Mouse (Mus musculus) intestine, embryonic 16.5 days (tissue): Measurements from ENCODE around the gene Dtymk. TPM values are rescaled to one million over a fixed set of nuclear protein-coding genes. Genes with fewer than 3 reads are reported as not detected.

ENCODE experiments used
- ATAC-seq: fragments of 200-750 bp; cut with Nextera tagmentation; 2 replicates; pipeline ENCODE4 v1.8.0; 2017; ENCODE audit warnings: moderate TSS enrichment, moderate library complexity
- H3K27ac ChIP-seq: fragments of 300-500 bp; sonication (generic); 2 replicates; pipeline ENCODE4 v1.5.1; 2014; ENCODE audit warnings: mild to moderate bottlenecking, low read length
- H3K27me3 ChIP-seq: fragments of 300-500 bp; sonication (generic); replicated peaks from 2 replicates; pipeline ENCODE4 v1.6.1; 2014; ENCODE audit warnings: low read length, control low read depth, mixed read lengths; ENCODE audit not compliant: control insufficient read depth, insufficient read depth
- H3K36me3 ChIP-seq: fragments of 300-500 bp; sonication (generic); 2 replicates; pipeline ENCODE4 v1.6.1; 2014; ENCODE audit warnings: low read length, control low read depth; ENCODE audit not compliant: control insufficient read depth, insufficient read depth
- H3K4me1 ChIP-seq: fragments of 300-500 bp; sonication (generic); 2 replicates; pipeline ENCODE4 v1.6.1; 2014; ENCODE audit warnings: low read length, control low read depth, mixed read lengths; ENCODE audit not compliant: control insufficient read depth, insufficient read depth
- H3K4me2 ChIP-seq: fragments of 300-500 bp; sonication (generic); 2 replicates; pipeline ENCODE4 v1.6.1; 2014; ENCODE audit warnings: low read depth, low read length, control low read depth
- H3K4me3 ChIP-seq: fragments of 300-500 bp; sonication (generic); 2 replicates; pipeline ENCODE4 v1.5.1; 2014; ENCODE audit warnings: mild to moderate bottlenecking, low read length
- H3K9ac ChIP-seq: fragments of 300-500 bp; sonication (generic); 2 replicates; pipeline ENCODE4 v1.6.1; 2014; ENCODE audit warnings: low read depth, low read length
- H3K9me3 ChIP-seq: fragments of 300-500 bp; sonication (generic); 2 replicates; pipeline ENCODE4 v1.6.1; 2016; ENCODE audit warnings: low read length, control low read depth; ENCODE audit not compliant: control insufficient read depth
- WGBS: fragments of 180-500 bp; shearing (Covaris S2); extraction: QIAGEN DNeasy Blood & Tissue Kit; methylation state at CpG from one replicate; pipeline ENCODE4 v1.1.7; 2014; 5-methylcytosine and 5-hydroxymethylcytosine counted together
- polyA plus RNA-seq: library from polyadenylated mRNA; unstranded; fragments of >200 nt; fragmentation: Nextera tagmentation; extraction: Ambion mirVana; gene quantifications from 2 replicates; pipeline ENCODE4 v1.2.1, GENCODE M21; 2015

The Dtymk gene
- polyA plus RNA-seq, 1 experiment from 2014 or later: 191 TPM

- 86% methylated on average over 4 of the region's 4 CpGs for WGBS
- Histone ChIP-seq H3K27me3 (no peaks in the 10 kb centered on the region), H3K4me2 (no peak overlapping the region), H3K27ac (no peak overlapping the region), H3K9me3 (no peaks in the 10 kb centered on the region), H3K36me3 (peaks cover 25% of the 10 kb centered on the region), H3K4me3 (no peak overlapping the region), H3K4me1 (peaks cover 17% of the 10 kb centered on the region), H3K9ac (no peak overlapping the region)
- ATAC-seq: no peak
Measured at GRCm38 (mm10) chr1:93808871-93809270, 7.1 kb upstream of the Dtymk start.

DNA sequence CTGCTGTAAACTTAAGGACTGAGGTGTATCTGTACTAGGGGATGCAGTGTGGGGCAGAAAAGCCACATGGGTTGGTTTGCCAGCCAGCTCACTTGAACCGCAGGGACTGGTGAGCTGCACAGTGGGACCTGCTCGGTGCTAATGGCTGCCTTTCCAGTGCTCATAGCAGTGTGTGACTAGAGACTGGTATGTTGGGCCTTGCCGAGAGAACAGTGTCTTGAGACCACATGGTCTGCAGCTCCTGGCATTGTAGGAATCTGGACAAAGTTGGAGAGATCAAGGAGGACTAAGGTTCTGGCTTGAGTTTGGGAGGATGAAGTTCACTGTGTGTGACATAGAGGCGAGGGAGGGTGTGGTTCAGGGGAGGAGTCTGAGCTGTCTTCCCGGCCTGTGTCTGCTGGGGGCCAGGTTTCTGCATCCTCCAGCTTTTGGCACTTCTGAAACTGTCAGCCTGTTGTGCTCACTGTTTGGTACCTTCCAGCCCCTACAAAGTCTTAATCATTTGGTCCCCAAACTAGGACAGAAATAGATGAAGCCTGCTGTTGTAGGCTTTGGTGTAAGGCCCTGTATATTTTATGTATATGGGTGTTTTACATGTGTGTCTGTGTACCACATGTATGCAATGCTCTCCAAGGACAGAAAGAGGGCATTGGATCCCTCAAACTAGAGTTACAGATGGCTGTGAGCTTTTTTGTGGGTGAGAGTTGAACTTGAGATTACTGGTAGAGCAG, 3.7 kb upstream of the Dtymk start:
- Histone ChIP-seq H3K9me3 (no peaks in the 10 kb centered on the region), H3K4me1 (peaks cover 30% of the 10 kb centered on the region), H3K4me2 (peak overlapping the region; percentile 88), H3K27me3 (no peaks in the 10 kb centered on the region), H3K9ac (peak overlapping the region; percentile 95), H3K4me3 (no peak overlapping the region), H3K27ac (no peak overlapping the region), H3K36me3 (peaks cover 10% of the 10 kb centered on the region; the same call in 1 of the 2 replicates)
- WGBS: 58% methylated on average over 5 of the region's 5 CpGs
- ATAC-seq: no peak

DNA sequence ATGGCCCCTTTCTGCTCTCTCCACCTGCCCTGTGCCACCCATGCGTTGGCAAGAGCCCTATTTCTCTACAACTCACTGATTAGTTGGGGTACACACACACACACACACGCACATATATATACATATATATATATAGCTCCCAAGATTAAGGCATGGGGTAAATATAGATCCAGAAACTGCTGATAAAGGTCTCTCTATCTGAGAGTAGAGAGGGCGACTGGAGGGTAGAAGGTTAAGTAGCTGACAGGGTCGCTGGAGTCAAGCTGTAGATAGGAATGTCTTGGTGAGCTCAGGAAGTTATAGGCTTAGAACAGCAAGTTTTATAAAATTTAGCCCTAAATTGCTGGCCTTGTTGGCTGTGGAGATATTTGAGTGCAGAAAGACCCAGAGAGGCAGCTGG, 3.1 kb upstream of the Dtymk start:
- ATAC-seq: no peak
- WGBS: 60% methylated on average over 4 of the region's 4 CpGs
- Histone ChIP-seq H3K27me3 (no peaks in the 10 kb centered on the region), H3K9ac (peak overlapping the region; percentile 95), H3K4me3 (peak overlapping the region; percentile 83), H3K4me2 (peak overlapping the region; percentile 88), H3K36me3 (peaks cover 10% of the 10 kb centered on the region; the same call in 1 of the 2 replicates), H3K4me1 (peaks cover 30% of the 10 kb centered on the region), H3K9me3 (no peaks in the 10 kb centered on the region), H3K27ac (peak overlapping the region; percentile 98; the same call in 1 of the 2 replicates)

DNA sequence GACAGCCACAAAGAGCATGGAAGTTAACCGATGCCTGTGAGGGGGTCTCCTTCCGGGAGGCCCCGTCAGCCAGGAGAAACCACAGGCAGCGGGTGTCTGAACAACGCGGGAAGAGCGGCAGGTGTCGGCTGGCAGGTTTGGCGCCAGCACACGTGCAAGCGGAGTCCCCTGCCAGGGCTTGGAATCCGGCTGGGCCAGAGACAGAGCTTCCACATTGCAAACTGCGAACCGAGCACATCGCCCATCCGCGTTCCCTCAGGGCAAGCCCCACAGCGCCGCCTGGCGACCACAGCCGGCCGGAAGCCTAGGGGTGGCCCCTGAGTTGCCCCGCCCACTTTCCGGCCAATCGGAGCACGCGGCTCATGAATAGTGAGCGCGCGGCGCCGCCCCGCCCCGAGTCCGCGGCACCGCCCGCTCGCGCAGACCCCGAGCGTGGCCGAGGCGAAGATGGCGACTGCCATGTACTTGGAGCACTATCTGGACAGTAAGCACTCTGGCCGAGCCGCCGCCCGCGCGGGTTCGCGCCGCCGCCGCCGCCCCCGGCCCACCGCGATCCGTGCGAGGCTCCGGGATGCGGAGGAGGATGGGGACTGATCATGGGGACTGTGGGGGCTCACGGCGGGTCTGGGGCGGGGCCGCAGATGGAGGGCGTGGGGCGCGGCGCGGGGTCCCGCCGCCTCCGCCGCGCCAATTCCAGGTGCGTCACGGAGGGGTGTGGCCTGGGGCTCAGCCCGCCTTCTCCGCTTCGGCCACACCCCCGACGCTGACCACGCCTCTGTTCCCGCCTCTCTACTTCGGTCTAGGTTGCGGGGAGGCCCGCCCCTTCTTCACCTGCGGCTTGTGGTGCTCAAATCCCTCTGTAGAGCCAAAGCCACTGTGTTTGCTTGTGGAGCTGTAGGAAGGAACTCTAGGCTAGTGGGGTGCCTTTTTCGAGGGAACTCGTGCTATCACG, 2.1 kb upstream of the Dtymk start, which contains the start of gene Ing5:
Ing5 (plus strand) TSS at position 410 of the 952 bp plus-strand sequence.
- Histone ChIP-seq H3K4me1 (peaks cover 30% of the 10 kb centered on the region), H3K9me3 (no peaks in the 10 kb centered on the region), H3K27ac (peak within 1 kb of the TSS; percentile 98), H3K36me3 (peaks cover 10% of the 10 kb centered on the region; the same call in 1 of the 2 replicates), H3K4me2 (peak within 1 kb of the TSS; percentile 93), H3K27me3 (no peaks in the 10 kb centered on the region), H3K9ac (peak within 1 kb of the TSS; percentile 95), H3K4me3 (peak within 1 kb of the TSS; percentile 83)
- ATAC-seq: peak; percentile 93
- under 1% methylated on average over 88 of the region's 94 CpGs for WGBS

DNA sequence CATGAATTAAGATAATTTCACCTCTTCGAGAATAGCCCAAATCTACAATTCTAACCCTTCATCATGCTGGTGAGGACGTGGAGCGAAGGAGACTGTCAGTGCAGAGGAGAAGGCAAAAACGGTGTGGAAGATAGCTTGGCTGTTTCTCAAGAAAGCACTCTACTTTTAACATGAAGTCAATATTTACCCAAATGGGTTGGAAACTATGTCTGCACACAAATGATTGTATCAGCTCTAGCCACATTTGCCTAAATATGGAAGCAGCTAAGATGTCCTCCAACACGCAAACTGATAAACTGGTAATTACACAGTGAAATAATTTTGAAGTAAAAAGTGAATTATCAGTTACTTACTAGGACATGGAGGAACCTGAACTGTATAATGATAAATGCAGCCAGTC, 1.0 kb upstream of the Dtymk start:
- no peak for ATAC-seq
- Histone ChIP-seq H3K27ac (no peak overlapping the region), H3K4me2 (peak overlapping the region; percentile 93; the same call in 1 of the 2 replicates), H3K9me3 (no peaks in the 10 kb centered on the region), H3K36me3 (peaks cover 8% of the 10 kb centered on the region; the same call in 1 of the 2 replicates), H3K27me3 (no peaks in the 10 kb centered on the region), H3K4me1 (peaks cover 30% of the 10 kb centered on the region), H3K9ac (no peak overlapping the region), H3K4me3 (no peak overlapping the region)
- 79% methylated on average over 5 of the region's 5 CpGs for WGBS

DNA sequence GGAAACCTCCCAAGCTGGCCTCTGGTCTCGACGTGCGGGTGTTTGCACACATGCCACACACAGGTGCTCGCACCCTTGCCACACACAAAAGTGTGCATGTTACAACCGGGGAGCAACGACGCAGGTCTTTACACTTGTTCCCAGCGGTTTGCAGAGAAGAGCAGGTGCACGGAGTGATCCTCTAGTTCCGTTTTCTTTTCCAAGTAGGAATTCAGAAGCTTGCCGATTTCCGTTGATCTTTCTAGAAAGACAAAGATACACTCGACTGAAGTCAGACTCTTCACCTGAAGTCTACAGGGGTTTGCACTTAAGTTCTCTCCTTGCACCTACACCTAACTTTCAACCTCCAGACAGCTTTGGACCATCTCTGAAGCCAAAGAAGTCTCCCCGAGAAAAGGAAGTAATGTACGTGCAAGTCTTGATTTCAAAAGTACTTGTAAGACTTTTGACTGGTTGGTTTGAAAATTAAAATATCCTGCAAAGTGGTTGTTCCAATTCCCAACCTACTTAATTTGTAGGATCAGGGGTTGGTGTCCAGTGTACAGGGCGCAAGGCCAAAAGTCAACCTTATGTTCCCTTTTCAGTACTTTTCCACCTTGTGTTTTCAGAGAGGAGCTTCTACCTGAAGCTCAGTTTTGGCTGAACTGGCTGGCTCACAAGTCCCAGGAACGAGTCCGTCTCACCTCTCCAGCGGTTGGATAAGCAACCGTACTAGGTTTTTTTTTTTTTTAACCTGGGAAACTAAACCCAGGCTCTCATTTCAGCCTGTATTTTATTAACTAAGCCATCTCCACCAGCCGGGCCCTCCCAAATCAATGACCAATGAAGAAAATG, 847 bp downstream of the Dtymk start:
- WGBS: 71% methylated on average over 21 of the region's 21 CpGs
- Histone ChIP-seq H3K4me3 (peak overlapping the region; percentile 84), H3K4me2 (peak overlapping the region; percentile 79), H3K4me1 (peaks cover 29% of the 10 kb centered on the region), H3K36me3 (0 out of 2 replicates have a peak, but pooled peaks cover 3% of the 10 kb centered on the region), H3K27ac (peak overlapping the region; percentile 85), H3K9ac (peak overlapping the region; percentile 86), H3K27me3 (no peaks in the 10 kb centered on the region), H3K9me3 (no peaks in the 10 kb centered on the region)
- no peak for ATAC-seq

DNA sequence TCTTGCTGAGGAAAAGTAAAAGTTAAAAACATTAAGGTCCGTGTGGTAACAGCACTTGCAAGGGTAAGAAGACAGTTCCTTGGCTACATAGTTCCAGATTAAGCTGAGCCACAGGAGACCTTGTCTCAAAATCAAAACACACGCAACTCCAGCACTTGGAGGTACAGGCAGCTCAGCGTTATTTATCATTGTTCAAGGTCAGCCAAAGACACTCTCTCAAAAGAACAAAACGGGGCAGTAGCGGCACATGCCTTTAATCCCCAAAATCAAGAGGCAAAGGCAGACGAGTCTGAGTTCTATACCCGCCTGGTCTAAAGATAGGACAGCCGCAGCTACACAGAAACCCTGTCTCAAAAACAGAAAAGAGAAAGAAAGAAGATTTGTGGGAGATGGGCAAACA, 5.8 kb downstream of the Dtymk start:
- WGBS: 79% methylated on average over 8 of the region's 8 CpGs
- no peak overlapping the region for H3K9ac ChIP-seq
- H3K4me3 ChIP-seq: no peak overlapping the region
- no peak for ATAC-seq
- no peak overlapping the region for H3K27ac ChIP-seq
- H3K36me3 ChIP-seq: peaks cover 24% of the 10 kb centered on the region
- H3K4me2 ChIP-seq: no peak overlapping the region
- peaks cover 4% of the 10 kb centered on the region for H3K4me1 ChIP-seq
- H3K9me3 ChIP-seq: no peaks in the 10 kb centered on the region
- no peaks in the 10 kb centered on the region for H3K27me3 ChIP-seq

GRCm38 (mm10) chr1:93794526-93794925, 7.2 kb downstream of the Dtymk start:
- Histone ChIP-seq H3K9ac (no peak overlapping the region), H3K4me3 (no peak overlapping the region), H3K27ac (no peak overlapping the region), H3K9me3 (no peaks in the 10 kb centered on the region), H3K4me1 (no peaks in the 10 kb centered on the region), H3K4me2 (no peak overlapping the region), H3K36me3 (peaks cover 22% of the 10 kb centered on the region), H3K27me3 (no peaks in the 10 kb centered on the region)
- WGBS: 93% methylated on average over 8 of the region's 8 CpGs
- no peak for ATAC-seq
